Mouse (Mus musculus): ENCODE results near the gene St6galnac5. TPM values are rescaled to one million over a fixed set of nuclear protein-coding genes. Genes with fewer than 3 reads are reported as not detected.
A peak's percentile ranks its signal among the peaks of the same experiment; 100 is the strongest.

St6galnac5 gene
- total and polyA plus RNA-seq, 2 experiments from 2014 or later: 12.4 to 12.9 TPM

DNA sequence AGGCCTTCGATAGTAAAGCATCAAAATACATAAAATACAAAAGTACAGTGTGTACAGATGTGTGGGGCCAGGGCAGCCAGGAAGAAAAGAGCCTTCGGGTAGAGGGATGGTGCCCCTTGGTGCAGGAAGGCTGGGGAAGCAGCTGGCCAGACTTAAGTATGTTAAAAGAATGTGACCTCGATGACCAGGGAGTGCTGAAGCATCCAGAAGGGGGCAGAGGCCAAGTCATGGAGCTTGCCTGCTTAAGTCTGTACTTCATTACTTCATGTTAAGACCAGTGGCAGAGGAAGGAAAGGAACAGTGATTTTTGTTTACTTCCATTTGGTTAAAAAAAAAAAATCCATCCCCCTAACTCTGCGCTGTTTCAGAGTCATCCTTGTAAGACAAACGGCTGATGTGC lies 16.1 kb upstream of the St6galnac5 start:
- TF ChIP-seq CTCF (IDR thresholded peaks at IDR 0.05; ENCODE audit: low read depth): no peak
- H3K27me3 ChIP-seq (ENCODE audit: insufficient read depth, low read length): no peaks in the 10 kb centered on the region
- H3K27ac ChIP-seq: no peak overlapping the region
- DNase-seq (ENCODE audit: low spot score) (no peak), ATAC-seq (no peak)
- H3K9me3 ChIP-seq (ENCODE audit: low read length): no peaks in the 10 kb centered on the region
- H3K36me3 ChIP-seq (ENCODE audit: insufficient read depth, low read length): no peaks in the 10 kb centered on the region
- no peaks in the 10 kb centered on the region for H3K4me1 ChIP-seq (ENCODE audit: insufficient read depth, low read length)
- 61% methylated on average over 5 of the region's 5 CpGs for WGBS
- H3K9ac ChIP-seq (replicated peaks; ENCODE audit: low read length): no peak overlapping the region
- no peak overlapping the region for H3K4me3 ChIP-seq (ENCODE audit: low read length)
- no peak overlapping the region for H3K4me2 ChIP-seq (ENCODE audit: low read depth, low read length)

DNA sequence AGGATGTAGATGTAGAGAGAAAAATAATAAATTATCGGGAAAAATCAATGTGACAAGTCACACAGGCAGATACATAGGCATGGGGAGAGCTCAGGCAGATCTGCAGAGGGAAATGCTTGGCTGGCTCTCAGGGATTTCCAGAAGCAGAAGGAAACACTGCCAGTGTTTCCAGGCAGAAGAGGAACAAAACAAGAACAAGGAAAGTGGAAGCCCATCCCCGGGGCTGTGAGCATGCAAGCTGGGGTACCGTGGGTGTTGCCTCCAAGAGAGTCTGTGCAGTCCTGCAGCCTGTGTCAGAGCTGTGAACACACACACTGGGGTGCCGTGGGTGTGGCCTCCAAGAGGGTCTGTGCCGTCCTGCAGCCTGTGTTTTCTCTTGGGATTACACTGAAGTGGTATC lies 11.6 kb upstream of the St6galnac5 start:
- 63% methylated on average over 5 of the region's 5 CpGs for WGBS

DNA sequence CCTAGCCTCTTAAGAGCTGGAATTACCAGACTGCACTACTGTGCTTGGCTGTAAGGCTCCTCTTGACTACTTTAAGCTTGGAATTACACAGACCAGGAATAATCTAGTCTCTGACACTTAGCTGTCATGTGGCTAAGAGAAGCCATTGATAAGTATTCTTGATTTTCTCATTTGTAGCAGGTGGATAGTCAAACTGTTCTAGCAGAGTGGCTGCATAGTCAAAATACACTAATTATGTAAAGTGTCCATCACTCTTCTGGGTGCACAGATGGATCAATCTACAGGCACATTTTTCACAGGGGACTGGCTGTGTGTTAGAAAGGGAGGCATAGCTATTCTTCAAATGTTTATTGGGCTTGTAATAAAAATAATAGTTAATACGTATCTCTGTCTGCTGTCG lies 8.7 kb upstream of the St6galnac5 start:
- H3K27me3 ChIP-seq (ENCODE audit: insufficient read depth, low read length): no peaks in the 10 kb centered on the region
- H3K4me3 ChIP-seq (ENCODE audit: low read length): no peak overlapping the region
- no peaks in the 10 kb centered on the region for H3K4me1 ChIP-seq (ENCODE audit: insufficient read depth, low read length)
- H3K9ac ChIP-seq (replicated peaks; ENCODE audit: low read length): no peak overlapping the region
- no peak overlapping the region for H3K27ac ChIP-seq
- no peak overlapping the region for H3K4me2 ChIP-seq (ENCODE audit: low read depth, low read length)
- no peak for DNase-seq (ENCODE audit: low spot score)
- H3K36me3 ChIP-seq (ENCODE audit: insufficient read depth, low read length): no peaks in the 10 kb centered on the region
- no peaks in the 10 kb centered on the region for H3K9me3 ChIP-seq (ENCODE audit: low read length)
- ATAC-seq: no peak
- TF ChIP-seq CTCF (IDR thresholded peaks at IDR 0.05; ENCODE audit: low read depth): no peak
- WGBS: 93% methylated on average over 2 of the region's 2 CpGs

More for the DNA sequence above, 11.6 kb upstream of the St6galnac5 start:
- TF ChIP-seq CTCF (IDR thresholded peaks at IDR 0.05; ENCODE audit: low read depth): no peak
- H3K4me1 ChIP-seq (ENCODE audit: insufficient read depth, low read length): no peaks in the 10 kb centered on the region
- no peak for DNase-seq (ENCODE audit: low spot score)
- H3K9me3 ChIP-seq (ENCODE audit: low read length): no peaks in the 10 kb centered on the region
- H3K4me3 ChIP-seq (ENCODE audit: low read length): no peak overlapping the region
- no peak overlapping the region for H3K9ac ChIP-seq (replicated peaks; ENCODE audit: low read length)
- no peak overlapping the region for H3K4me2 ChIP-seq (ENCODE audit: low read depth, low read length)
- H3K36me3 ChIP-seq (ENCODE audit: insufficient read depth, low read length): no peaks in the 10 kb centered on the region
- no peaks in the 10 kb centered on the region for H3K27me3 ChIP-seq (ENCODE audit: insufficient read depth, low read length)
- ATAC-seq: no peak
- H3K27ac ChIP-seq: no peak overlapping the region

- peak overlapping the region; percentile 51 for H3K9ac ChIP-seq (replicated peaks; ENCODE audit: low read length)
- peak overlapping the region; percentile 46 for H3K4me3 ChIP-seq (ENCODE audit: low read length)
- H3K4me1 ChIP-seq (ENCODE audit: insufficient read depth, low read length): no peaks in the 10 kb centered on the region
- no peaks in the 10 kb centered on the region for H3K36me3 ChIP-seq (ENCODE audit: insufficient read depth, low read length)
- peak; percentile 75 for ATAC-seq
- H3K4me2 ChIP-seq (ENCODE audit: low read depth, low read length): peak overlapping the region; percentile 85
- peak; percentile 59 for DNase-seq (ENCODE audit: low spot score)
- H3K27me3 ChIP-seq (ENCODE audit: insufficient read depth, low read length): no peaks in the 10 kb centered on the region; the same call in 1 of the 2 replicates
- peak; percentile 34 for TF ChIP-seq CTCF (IDR thresholded peaks at IDR 0.05; ENCODE audit: low read depth)
- no peaks in the 10 kb centered on the region for H3K9me3 ChIP-seq (ENCODE audit: low read length)
- H3K27ac ChIP-seq: peak overlapping the region; percentile 46; the same call in 1 of the 2 replicates
- under 1% methylated on average over 46 of the region's 47 CpGs for WGBS
These were observed 770 bp downstream of the St6galnac5 start for GRCm38 (mm10) chr3:152980978-152981974.

- H3K9me3 ChIP-seq (ENCODE audit: low read length): no peaks in the 10 kb centered on the region
- TF ChIP-seq CTCF (IDR thresholded peaks at IDR 0.05; ENCODE audit: low read depth): peak; percentile 40
- H3K4me2 ChIP-seq (ENCODE audit: low read depth, low read length): peak overlapping the region; percentile 85
- peak; percentile 31; the same call in 1 of the 2 replicates for ATAC-seq
- H3K36me3 ChIP-seq (ENCODE audit: insufficient read depth, low read length): no peaks in the 10 kb centered on the region
- H3K27ac ChIP-seq: 0 out of 2 replicates have a peak overlapping the region, but pooled peaks have one; percentile 46
- no peaks in the 10 kb centered on the region for H3K4me1 ChIP-seq (ENCODE audit: insufficient read depth, low read length)
- no peaks in the 10 kb centered on the region; the same call in 1 of the 2 replicates for H3K27me3 ChIP-seq (ENCODE audit: insufficient read depth, low read length)
- H3K9ac ChIP-seq (replicated peaks; ENCODE audit: low read length): peak overlapping the region; percentile 51
- DNase-seq (ENCODE audit: low spot score): peak; percentile 44
- peak overlapping the region; percentile 46 for H3K4me3 ChIP-seq (ENCODE audit: low read length)
- 4% methylated on average over 6 of the region's 6 CpGs for WGBS
These were observed 1.6 kb downstream of the St6galnac5 start for GRCm38 (mm10) chr3:152980431-152980830.

DNA sequence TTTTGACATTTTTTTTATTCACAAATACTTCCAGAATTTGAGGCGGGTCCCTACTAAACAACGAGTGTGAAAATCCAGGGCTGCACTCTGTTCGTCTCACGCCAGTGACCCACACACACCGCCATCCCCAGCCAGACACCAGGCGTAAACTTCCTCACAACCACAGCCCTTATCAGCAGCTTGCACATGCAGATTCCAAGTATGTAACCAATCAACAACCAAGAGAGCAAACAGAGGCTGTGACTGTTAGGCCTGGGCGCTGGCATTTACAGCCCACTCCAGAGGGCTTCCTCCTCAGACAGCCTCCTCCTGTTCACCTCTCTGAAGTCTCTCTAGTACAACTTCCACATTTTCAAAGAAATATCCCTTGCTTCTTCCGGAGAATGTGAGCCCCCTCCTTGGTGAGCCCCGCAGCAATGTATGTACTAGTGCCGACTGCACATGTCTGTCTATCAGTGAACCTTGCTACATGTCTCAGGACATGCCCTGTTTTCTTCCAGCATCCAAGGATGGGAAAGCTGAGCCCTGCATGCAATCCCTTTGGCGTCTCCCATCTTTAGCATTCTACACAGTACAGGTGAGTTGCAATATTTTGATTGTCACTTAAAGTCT lies 2.5 kb downstream of the St6galnac5 start:
- TF ChIP-seq CTCF (IDR thresholded peaks at IDR 0.05; ENCODE audit: low read depth): no peak
- 68% methylated on average over 11 of the region's 11 CpGs for WGBS
- no peaks in the 10 kb centered on the region for H3K4me1 ChIP-seq (ENCODE audit: insufficient read depth, low read length)
- H3K9me3 ChIP-seq (ENCODE audit: low read length): no peaks in the 10 kb centered on the region
- no peaks in the 10 kb centered on the region; the same call in 1 of the 2 replicates for H3K27me3 ChIP-seq (ENCODE audit: insufficient read depth, low read length)
- peak overlapping the region; percentile 46 for H3K4me3 ChIP-seq (ENCODE audit: low read length)
- H3K4me2 ChIP-seq (ENCODE audit: low read depth, low read length): peak overlapping the region; percentile 85
- H3K27ac ChIP-seq: no peak overlapping the region
- H3K36me3 ChIP-seq (ENCODE audit: insufficient read depth, low read length): no peaks in the 10 kb centered on the region
- DNase-seq (ENCODE audit: low spot score) (no peak), ATAC-seq (no peak)
- no peak overlapping the region for H3K9ac ChIP-seq (replicated peaks; ENCODE audit: low read length)

Data from hindbrain, postnatal 0 days (tissue).